Mouse (Mus musculus): ENCODE measurements around the gene Cers2. TPM values are rescaled to one million over a fixed set of nuclear protein-coding genes. Genes with fewer than 3 reads are reported as not detected.
"Not testable (repeated sequence)": the region's sequence is repeated elsewhere in the genome, so short reads cannot be mapped to it uniquely, and the experiment has no call there.

Gene Cers2
- polyA plus RNA-seq, 1 experiment from 2014 or later, result 158 TPM

- WGBS, result 74% methylated on average over 2 of the region's 2 CpGs
- Histone ChIP-seq H3K4me3 (replicated peaks) (no peak overlapping the region), H3K4me1 (replicated peaks) (peaks cover 27% of the 10 kb centered on the region), H3K9me3 (no peaks in the 10 kb centered on the region), H3K36me3 (peaks cover 51% of the 10 kb centered on the region), H3K9ac (replicated peaks) (no peak overlapping the region), H3K4me2 (no peak overlapping the region), H3K27ac (no peak overlapping the region), H3K27me3 (no peaks in the 10 kb centered on the region)
- ATAC-seq (ENCODE audit: insufficient number of reproducible peaks, insufficient read depth, low FRiP score, low TSS enrichment, low read depth), result no peak
Measured at GRCm38 (mm10) chr3:95319110-95319509, 4.5 kb downstream of the Cers2 start.

GRCm38 (mm10) chr3:95319701-95320625, 5.4 kb downstream of the Cers2 start:
- H3K4me1 ChIP-seq (replicated peaks), result peaks cover 27% of the 10 kb centered on the region
- H3K27me3 ChIP-seq, result no peaks in the 10 kb centered on the region
- peaks cover 60% of the 10 kb centered on the region for H3K36me3 ChIP-seq
- H3K4me3 ChIP-seq (replicated peaks), result no peak overlapping the region
- H3K4me2 ChIP-seq, result no peak overlapping the region
- no peak overlapping the region for H3K27ac ChIP-seq
- H3K9me3 ChIP-seq, result no peaks in the 10 kb centered on the region
- ATAC-seq (ENCODE audit: insufficient number of reproducible peaks, insufficient read depth, low FRiP score, low TSS enrichment, low read depth), result no peak
- 77% methylated on average over 12 of the region's 12 CpGs for WGBS
- no peak overlapping the region for H3K9ac ChIP-seq (replicated peaks)

- no peak overlapping the region for H3K4me2 ChIP-seq
- peaks cover 6% of the 10 kb centered on the region for H3K4me1 ChIP-seq (replicated peaks)
- ATAC-seq (ENCODE audit: insufficient number of reproducible peaks, insufficient read depth, low FRiP score, low TSS enrichment, low read depth), result no peak
- no peak overlapping the region for H3K4me3 ChIP-seq (replicated peaks)
- WGBS, result 95% methylated on average over 3 of the region's 3 CpGs
- no peaks in the 10 kb centered on the region for H3K9me3 ChIP-seq
- peaks cover 92% of the 10 kb centered on the region for H3K36me3 ChIP-seq
- H3K27ac ChIP-seq, result no peak overlapping the region
- H3K9ac ChIP-seq (replicated peaks), result no peak overlapping the region
- no peaks in the 10 kb centered on the region for H3K27me3 ChIP-seq
Measured at GRCm38 (mm10) chr3:95323429-95323828, 8.8 kb downstream of the Cers2 start.

GRCm38 (mm10) chr3:95324454-95325144, 10.0 kb downstream of the Cers2 start:
- Histone ChIP-seq H3K27ac (no peak overlapping the region), H3K27me3 (no peaks in the 10 kb centered on the region), H3K4me2 (no peak overlapping the region), H3K4me1 (replicated peaks) (no peaks in the 10 kb centered on the region), H3K9me3 (no peaks in the 10 kb centered on the region), H3K36me3 (peaks cover 96% of the 10 kb centered on the region), H3K4me3 (replicated peaks) (no peak overlapping the region), H3K9ac (replicated peaks) (no peak overlapping the region)
- ATAC-seq (ENCODE audit: insufficient number of reproducible peaks, insufficient read depth, low FRiP score, low TSS enrichment, low read depth), result no peak
- 91% methylated on average over 6 of the region's 6 CpGs for WGBS

- H3K4me1 ChIP-seq (replicated peaks), result no peaks in the 10 kb centered on the region
- 86% methylated on average over 1 of the region's 1 CpGs for WGBS
- no peaks in the 10 kb centered on the region for H3K9me3 ChIP-seq
- no peak overlapping the region for H3K4me2 ChIP-seq
- peaks cover 92% of the 10 kb centered on the region for H3K36me3 ChIP-seq
- no peak overlapping the region for H3K27ac ChIP-seq
- no peaks in the 10 kb centered on the region for H3K27me3 ChIP-seq
- no peak overlapping the region for H3K4me3 ChIP-seq (replicated peaks)
- H3K9ac ChIP-seq (replicated peaks), result no peak overlapping the region
- ATAC-seq (ENCODE audit: insufficient number of reproducible peaks, insufficient read depth, low FRiP score, low TSS enrichment, low read depth), result no peak
Measured at GRCm38 (mm10) chr3:95328803-95329404, 14.3 kb downstream of the Cers2 start.

GRCm38 (mm10) chr3:95331528-95331927, 16.9 kb downstream of the Cers2 start:
- H3K4me1 ChIP-seq (replicated peaks), result no peaks in the 10 kb centered on the region
- H3K27me3 ChIP-seq, result no peaks in the 10 kb centered on the region
- H3K4me3 ChIP-seq (replicated peaks), result no peak overlapping the region
- no peak overlapping the region for H3K4me2 ChIP-seq
- WGBS, result 86% methylated on average over 1 of the region's 1 CpGs
- no peak overlapping the region for H3K9ac ChIP-seq (replicated peaks)
- peaks cover 92% of the 10 kb centered on the region for H3K36me3 ChIP-seq
- no peak for ATAC-seq (ENCODE audit: insufficient number of reproducible peaks, insufficient read depth, low FRiP score, low TSS enrichment, low read depth)
- no peaks in the 10 kb centered on the region for H3K9me3 ChIP-seq
- H3K27ac ChIP-seq, result no peak overlapping the region

- Histone ChIP-seq H3K36me3 (peaks cover 100% of the 10 kb centered on the region), H3K9me3 (0 out of 2 replicates have a peak, but pooled peaks cover 3% of the 10 kb centered on the region), H3K4me1 (replicated peaks) (no peaks in the 10 kb centered on the region), H3K27me3 (no peaks in the 10 kb centered on the region), H3K4me2 (no peak overlapping the region), H3K9ac (replicated peaks) (no peak overlapping the region), H3K4me3 (replicated peaks) (no peak overlapping the region), H3K27ac (no peak overlapping the region)
- no peak for ATAC-seq (ENCODE audit: insufficient number of reproducible peaks, insufficient read depth, low FRiP score, low TSS enrichment, low read depth)
- 97% methylated on average over 4 of the region's 4 CpGs for WGBS
Measured at GRCm38 (mm10) chr3:95337345-95337744, 22.8 kb downstream of the Cers2 start.

GRCm38 (mm10) chr3:95338251-95338650, 23.7 kb downstream of the Cers2 start:
- Histone ChIP-seq H3K4me1 (replicated peaks) (no peaks in the 10 kb centered on the region), H3K36me3 (peaks cover 100% of the 10 kb centered on the region), H3K4me2 (no peak overlapping the region), H3K9ac (replicated peaks) (no peak overlapping the region), H3K27me3 (no peaks in the 10 kb centered on the region), H3K4me3 (replicated peaks) (no peak overlapping the region), H3K27ac (no peak overlapping the region), H3K9me3 (0 out of 2 replicates have a peak, but pooled peaks cover 3% of the 10 kb centered on the region)
- ATAC-seq (ENCODE audit: insufficient number of reproducible peaks, insufficient read depth, low FRiP score, low TSS enrichment, low read depth), result no peak
- WGBS, result 95% methylated on average over 4 of the region's 4 CpGs

- H3K4me3 ChIP-seq (replicated peaks); H3K4me2 ChIP-seq; H3K9me3 ChIP-seq; H3K4me1 ChIP-seq (replicated peaks); H3K27me3 ChIP-seq; H3K9ac ChIP-seq (replicated peaks); ATAC-seq (ENCODE audit: insufficient number of reproducible peaks, insufficient read depth, low FRiP score, low TSS enrichment, low read depth); H3K27ac ChIP-seq: not testable (repeated sequence)
- WGBS, result 96% methylated on average over 9 of the region's 9 CpGs
- H3K36me3 ChIP-seq, result peaks cover 94% of the 10 kb centered on the region
Measured at GRCm38 (mm10) chr3:95343356-95344000, 28.9 kb downstream of the Cers2 start.

- ATAC-seq (ENCODE audit: insufficient number of reproducible peaks, insufficient read depth, low FRiP score, low TSS enrichment, low read depth), result no peak
- Histone ChIP-seq H3K36me3 (peaks cover 93% of the 10 kb centered on the region), H3K4me2 (no peak overlapping the region), H3K27ac (no peak overlapping the region), H3K4me3 (replicated peaks) (no peak overlapping the region), H3K9ac (replicated peaks) (no peak overlapping the region), H3K27me3 (no peaks in the 10 kb centered on the region), H3K9me3 (peaks cover 7% of the 10 kb centered on the region; the same call in 1 of the 2 replicates), H3K4me1 (replicated peaks) (no peaks in the 10 kb centered on the region)
- WGBS, result 93% methylated on average over 7 of the region's 7 CpGs
Measured at GRCm38 (mm10) chr3:95346454-95346853, 31.9 kb downstream of the Cers2 start.

GRCm38 (mm10) chr3:95348343-95348742, 33.8 kb downstream of the Cers2 start:
- not testable (repeated sequence) for H3K4me3 ChIP-seq (replicated peaks); H3K27me3 ChIP-seq; H3K4me1 ChIP-seq (replicated peaks); H3K9ac ChIP-seq (replicated peaks); H3K4me2 ChIP-seq; H3K9me3 ChIP-seq; H3K27ac ChIP-seq; ATAC-seq (ENCODE audit: insufficient number of reproducible peaks, insufficient read depth, low FRiP score, low TSS enrichment, low read depth)
- H3K36me3 ChIP-seq, result peaks cover 93% of the 10 kb centered on the region
- 99% methylated on average over 5 of the region's 5 CpGs for WGBS
